Comparison of ENCODE assay signal across 12 mouse cellular contexts in genomic region chr4:131822583-131822982, GRCm38 (mm10). TPM values are rescaled to one million over a fixed set of nuclear protein-coding genes. Genes with fewer than 3 reads are reported as not detected.
"Had no signal": no experiment of that assay in that cellular context is flagged by ENCODE, and none has a peak within 500 bp of the region (broad histone marks: within the 10 kb centered on the region; RNA-seq: fewer than 3 reads in every experiment).

No protein-coding gene starts in this region.

- H3K36me3 ChIP-seq: limb, embryonic 10.5 days; neural tube, embryonic 15.5 days had no signal

- H3K4me3 ChIP-seq: kidney, embryonic 15.5 days; left cerebral cortex, adult 2 months; limb, embryonic 10.5 days; midbrain, embryonic 10.5 days; myocyte; neural tube, embryonic 15.5 days had no signal

- H3K9ac ChIP-seq: kidney, embryonic 15.5 days; neural tube, embryonic 15.5 days had no signal

- H3K9me3 ChIP-seq: kidney, embryonic 15.5 days; limb, embryonic 10.5 days; midbrain, embryonic 10.5 days; neural tube, embryonic 15.5 days had no signal

- H3K27ac ChIP-seq: kidney, embryonic 15.5 days; left cerebral cortex, adult 2 months; limb, embryonic 10.5 days; neural tube, embryonic 15.5 days had no signal

- DNase-seq: kidney, adult 2 months; lung, adult 2 months; lung, postnatal 10 days; lung, postnatal 4 days; midbrain, embryonic 14.5 days had no signal

- H3K27me3 ChIP-seq: kidney, embryonic 15.5 days had no signal

- ATAC-seq: inflammation-experienced regulatory T-cells, adult 6 months had no signal

- H3K4me2 ChIP-seq: kidney, embryonic 15.5 days; neural tube, embryonic 15.5 days had no signal

RNA-seq across cellular contexts. Expression of gene Ptpru, which starts 15.5 kb away (rescaled TPM):
- polyA plus RNA-seq: inflammation-experienced regulatory T-cells, adult 6 months had no signal
